Mouse (Mus musculus): ENCODE data around the gene Lrrfip1.
A peak's percentile ranks its signal among the peaks of the same experiment; 100 is the strongest.

Gene Lrrfip1

GRCm38 (mm10) chr1:91088027-91088426 is 89.5 kb downstream of the Lrrfip1 start:
- no peak for DNase-seq

- no peak for DNase-seq
Measured at GRCm38 (mm10) chr1:91088941-91089340, 90.4 kb downstream of the Lrrfip1 start.

- no peak for DNase-seq
Measured at GRCm38 (mm10) chr1:91090456-91090855, 91.9 kb downstream of the Lrrfip1 start.

GRCm38 (mm10) chr1:91092451-91092850 is 93.9 kb downstream of the Lrrfip1 start:
- no peak for DNase-seq

- no peak for DNase-seq
Measured at GRCm38 (mm10) chr1:91093296-91093695, 94.8 kb downstream of the Lrrfip1 start.

GRCm38 (mm10) chr1:91094001-91094400 is 95.5 kb downstream of the Lrrfip1 start:
- DNase-seq = no peak

- peak; percentile 49 for DNase-seq
Measured at GRCm38 (mm10) chr1:91095258-91095657, 96.7 kb downstream of the Lrrfip1 start.

- no peak for DNase-seq
Measured at GRCm38 (mm10) chr1:91095853-91096252, 97.3 kb downstream of the Lrrfip1 start.

GRCm38 (mm10) chr1:91096490-91096889 is 98.0 kb downstream of the Lrrfip1 start:
- DNase-seq = peak; percentile 55

GRCm38 (mm10) chr1:91097283-91097834 is 98.8 kb downstream of the Lrrfip1 start:
- no peak for DNase-seq

- peak; percentile 86 for DNase-seq
Measured at GRCm38 (mm10) chr1:91098887-91099286, 100.3 kb downstream of the Lrrfip1 start.

GRCm38 (mm10) chr1:91101709-91102440 is 103.3 kb downstream of the Lrrfip1 start:
- DNase-seq = peak; percentile 51

- DNase-seq = peak; percentile 69
Measured at GRCm38 (mm10) chr1:91103366-91103983, 104.9 kb downstream of the Lrrfip1 start.

GRCm38 (mm10) chr1:91107548-91107947 is 109.0 kb downstream of the Lrrfip1 start:
- no peak for DNase-seq

- no peak for DNase-seq
Measured at GRCm38 (mm10) chr1:91109302-91109701, 110.8 kb downstream of the Lrrfip1 start.

- no peak for DNase-seq
Measured at GRCm38 (mm10) chr1:91112171-91112570, 113.6 kb downstream of the Lrrfip1 start.

- DNase-seq = no peak
Measured at GRCm38 (mm10) chr1:91112606-91113005, 114.1 kb downstream of the Lrrfip1 start.

GRCm38 (mm10) chr1:91122121-91122520 is 123.6 kb downstream of the Lrrfip1 start:
- DNase-seq = no peak

GRCm38 (mm10) chr1:91123004-91123403 is 124.5 kb downstream of the Lrrfip1 start:
- no peak for DNase-seq

- no peak for DNase-seq
Measured at GRCm38 (mm10) chr1:91123466-91123865, 124.9 kb downstream of the Lrrfip1 start.

GRCm38 (mm10) chr1:91128849-91129248 is 130.3 kb downstream of the Lrrfip1 start:
- DNase-seq = no peak

GRCm38 (mm10) chr1:91137036-91137435 is 138.5 kb downstream of the Lrrfip1 start:
- DNase-seq = no peak

- DNase-seq = peak; percentile 3
Measured at GRCm38 (mm10) chr1:91144813-91145212, 146.3 kb downstream of the Lrrfip1 start, which contains the start of gene Rbm44. TSS of gene Rbm44 (plus strand) at chr1:91145089.

GRCm38 (mm10) chr1:91151509-91151908 is 153.0 kb downstream of the Lrrfip1 start:
- no peak for DNase-seq

Measured in lung, postnatal 36 days (tissue).